Mouse (Mus musculus) left cerebral cortex, adult 2 months (tissue): ENCODE data around the gene Dennd1c. TPM values are rescaled to one million over a fixed set of nuclear protein-coding genes. Genes with fewer than 3 reads are reported as not detected.

Experiments used
- DNase-seq, 2 experiments: peaks; one replicate each; pipeline ENCODE4 v3.0.0; 2021 to 2022; ENCODE audit warnings: low spot score in 2 of 2, mixed read lengths in 1 of 2; ENCODE audit errors: extremely low spot score in 1 of 2
- H3K27ac ChIP-seq: fragments of 200-600 bp; 2 replicates; pipeline ENCODE4 v1.8.1; 2022
- H3K4me3 ChIP-seq: fragments of 200-600 bp; 2 replicates; pipeline ENCODE4 v1.8.1; 2022
- CTCF ChIP-seq: fragments of 200-600 bp; IDR thresholded peaks from 2 replicates; pipeline ENCODE4 v1.8.1; 2022; ENCODE audit warnings: antibody characterized with exemption, mild to moderate bottlenecking, moderate library complexity
- intact Hi-C: fragments of 180-260 bp; cut with DNase I; formaldehyde crosslinking; loops from one replicate; pipeline ENCODE4 v1.15.1; 2025
- total RNA-seq, 2 experiments: library from RNA; stranded (reverse); gene quantifications; 2 replicates each; pipeline ENCODE4 v1.2.3; 2021

Gene Dennd1c
- total RNA-seq, 2 experiments from 2014 or later = 1.0 to 1.5 TPM

DNA sequence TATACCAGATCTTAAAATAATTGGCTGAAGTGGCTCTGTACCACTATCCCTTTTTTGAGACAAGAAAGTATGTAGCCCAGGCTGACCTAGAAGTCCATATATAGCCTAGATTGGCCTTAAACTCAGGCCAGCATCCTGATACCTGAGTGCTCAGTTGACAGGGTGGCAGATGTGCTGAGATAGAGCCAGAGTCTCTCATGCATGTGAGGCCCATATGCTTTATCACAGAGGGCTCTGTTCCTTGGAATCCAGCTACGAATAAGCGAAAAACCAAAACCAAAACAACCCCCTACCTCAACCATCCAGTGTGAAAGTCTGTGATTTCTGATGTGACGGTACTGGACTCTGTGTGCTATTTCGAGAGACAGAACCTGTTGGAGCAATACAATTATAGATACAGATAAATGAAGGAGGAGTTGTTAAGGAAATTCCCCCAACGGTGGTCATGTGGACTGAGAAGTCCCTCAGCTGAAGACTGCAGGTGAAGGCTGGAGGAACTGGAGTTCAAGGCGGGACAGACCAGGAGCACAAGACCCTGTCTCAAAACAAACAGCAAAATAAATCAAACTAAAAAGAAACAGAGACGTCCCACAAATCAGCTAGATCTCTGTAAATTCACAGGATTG, 29.8 kb upstream of the Dennd1c start:
- Histone ChIP-seq H3K27ac (no peak overlapping the region), H3K4me3 (no peak overlapping the region)
- no peak for TF ChIP-seq CTCF
- DNase-seq = no peak
- intact Hi-C loops = no loop called here

- intact Hi-C loops = no loop called here
- no peak for TF ChIP-seq CTCF
- DNase-seq = no peak
- Histone ChIP-seq H3K4me3 (no peak overlapping the region), H3K27ac (no peak overlapping the region)
These were observed 28.8 kb upstream of the Dennd1c start for GRCm38 (mm10) chr17:57107064-57107463.

GRCm38 (mm10) chr17:57106035-57106368, 27.7 kb upstream of the Dennd1c start:
- intact Hi-C loops = no loop called here
- Histone ChIP-seq H3K4me3 (peak overlapping the region; percentile 68), H3K27ac (no peak overlapping the region)
- DNase-seq = no peak
- no peak for TF ChIP-seq CTCF

- H3K4me3 ChIP-seq = peak within 1 kb of the TSS; percentile 68
- no peak within 1 kb of the TSS for H3K27ac ChIP-seq
- peak in 1 of 2 experiments; percentile 21 for DNase-seq
- no peak for TF ChIP-seq CTCF
- intact Hi-C loops = loop anchor here (2.0 kb wide), 1 partner anchor 61 kb away; no protein-coding TSS in a partner anchor
These were observed 27.1 kb upstream of the Dennd1c start, which contains the start of gene Tnfsf9 for GRCm38 (mm10) chr17:57105181-57106034. Tnfsf9 (plus strand) TSS chr17:57105325.

DNA sequence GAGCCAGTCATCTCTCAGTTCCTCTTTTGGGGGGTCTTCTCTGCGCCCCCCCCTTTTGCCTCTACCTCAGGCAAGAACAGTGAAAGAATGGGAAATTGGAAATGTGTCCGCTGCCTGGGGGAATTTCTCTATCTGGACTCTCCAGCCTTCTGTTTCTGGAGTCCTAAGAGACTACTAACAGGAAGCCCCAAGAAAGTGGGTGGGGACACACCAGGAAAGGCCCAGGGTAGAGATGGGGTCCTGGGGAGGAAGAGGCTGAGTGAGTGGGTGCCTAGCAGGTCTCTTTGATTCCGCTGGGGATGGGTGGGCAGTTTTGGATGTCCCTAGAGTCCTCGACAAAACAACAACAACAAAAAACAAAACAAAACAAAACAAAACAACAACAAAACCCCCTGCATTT, 26.2 kb upstream of the Dennd1c start:
- intact Hi-C loops = loop anchor here (2.0 kb wide), 1 partner anchor 62 kb away; no protein-coding TSS in a partner anchor
- H3K27ac ChIP-seq = no peak overlapping the region
- no peak overlapping the region for H3K4me3 ChIP-seq
- DNase-seq = no peak
- no peak for TF ChIP-seq CTCF

- intact Hi-C loops = no loop called here
- no peak for TF ChIP-seq CTCF
- H3K4me3 ChIP-seq = no peak overlapping the region
- no peak overlapping the region for H3K27ac ChIP-seq
- no peak for DNase-seq
These were observed 24.0 kb upstream of the Dennd1c start for GRCm38 (mm10) chr17:57102276-57102675.

DNA sequence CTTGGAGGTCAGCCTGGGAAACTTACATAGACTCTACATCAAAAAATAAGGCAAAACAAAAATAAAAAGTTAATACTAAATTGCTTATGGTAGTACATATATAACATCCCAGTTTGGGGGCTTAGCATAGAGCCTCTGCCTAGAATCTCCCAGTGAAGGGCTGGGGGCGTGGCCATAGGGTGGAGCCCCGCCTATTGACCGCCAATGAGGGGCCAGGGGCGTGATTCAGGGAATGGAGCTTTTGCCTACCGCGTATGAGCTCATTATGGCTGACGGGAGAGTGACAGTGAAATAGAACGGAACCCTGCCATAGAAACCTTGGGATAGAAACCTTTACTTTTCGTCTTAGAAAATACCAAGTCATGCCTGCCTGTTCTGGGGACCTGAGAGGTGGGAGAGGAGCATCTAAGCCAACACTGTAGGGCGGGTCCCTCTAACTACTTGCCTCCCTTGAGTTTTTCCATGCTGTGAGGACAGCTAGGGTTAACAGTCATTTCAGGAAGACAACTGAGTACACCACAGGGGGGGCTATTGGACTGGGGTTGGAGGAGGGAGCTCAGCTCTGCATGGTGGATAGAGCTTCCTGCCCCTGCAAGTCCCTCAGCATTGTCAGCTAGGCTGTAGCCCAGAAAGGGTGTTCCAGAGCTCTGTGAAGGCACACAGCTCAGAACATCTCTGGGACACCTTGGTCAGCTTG, 21.5 kb upstream of the Dennd1c start:
- Histone ChIP-seq H3K27ac (no peak overlapping the region), H3K4me3 (no peak overlapping the region)
- no peak for TF ChIP-seq CTCF
- intact Hi-C loops = no loop called here
- no peak for DNase-seq

DNA sequence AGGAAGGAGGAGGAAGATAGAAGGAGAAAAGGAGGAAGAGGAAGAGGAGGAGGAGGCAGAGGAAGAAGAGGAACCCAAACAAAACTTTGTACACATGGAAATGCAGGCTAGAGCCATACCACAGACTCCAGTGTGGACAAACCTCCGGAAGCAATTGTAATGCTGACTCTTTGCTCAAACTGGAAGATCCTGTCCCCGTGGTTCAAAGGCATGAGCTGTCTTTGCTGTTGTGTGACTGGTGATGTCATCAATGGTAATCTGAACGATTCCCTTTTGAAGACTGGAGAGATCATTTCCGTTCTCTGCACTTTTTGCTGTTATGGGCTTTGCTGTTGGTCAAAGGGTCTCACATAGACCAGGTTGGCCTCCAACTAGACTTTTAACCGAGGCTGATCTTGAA, 20.0 kb upstream of the Dennd1c start:
- H3K4me3 ChIP-seq = no peak overlapping the region
- no peak for TF ChIP-seq CTCF
- intact Hi-C loops = no loop called here
- H3K27ac ChIP-seq = no peak overlapping the region
- no peak for DNase-seq

GRCm38 (mm10) chr17:57096623-57096920, 18.3 kb upstream of the Dennd1c start:
- peak; percentile 79 to 87 for DNase-seq
- Histone ChIP-seq H3K4me3 (0 out of 2 replicates have a peak overlapping the region, but pooled peaks have one; percentile 5), H3K27ac (no peak overlapping the region)
- peak; percentile 92 for TF ChIP-seq CTCF
- intact Hi-C loops = loop anchor here (1.0 to 2.0 kb wide), 2 partner anchors 71 to 238 kb away; no protein-coding TSS in a partner anchor

GRCm38 (mm10) chr17:57095855-57096622, 17.7 kb upstream of the Dennd1c start:
- 0 out of 2 replicates have a peak overlapping the region, but pooled peaks have one; percentile 5 for H3K4me3 ChIP-seq
- no peak for TF ChIP-seq CTCF
- no peak overlapping the region for H3K27ac ChIP-seq
- intact Hi-C loops = loop anchor here (1.0 to 2.0 kb wide), 2 partner anchors 71 to 239 kb away; no protein-coding TSS in a partner anchor
- DNase-seq = no peak

- intact Hi-C loops = no loop called here
These were observed 15.9 kb upstream of the Dennd1c start for GRCm38 (mm10) chr17:57094222-57094621.

More at GRCm38 (mm10) chr17:57094222-57094621, 15.9 kb upstream of the Dennd1c start:
- Histone ChIP-seq H3K27ac (no peak overlapping the region), H3K4me3 (no peak overlapping the region)
- no peak for TF ChIP-seq CTCF
- DNase-seq = no peak
